Mouse (Mus musculus) layer of hippocampus, adult 2 months (tissue): ENCODE results near the gene Tab2. TPM values are rescaled to one million over a fixed set of nuclear protein-coding genes. Genes with fewer than 3 reads are reported as not detected.

Experiments
- DNase-seq, 2 experiments: peaks; one replicate each; pipeline ENCODE4 v3.0.0; 2022; ENCODE audit warnings: low spot score in 2 of 2
- H3K27ac ChIP-seq: fragments of 200-600 bp; 2 replicates; pipeline ENCODE4 v1.8.1; 2022
- H3K4me3 ChIP-seq: fragments of 200-600 bp; 2 replicates; pipeline ENCODE4 v1.8.1; 2022; ENCODE audit warnings: mild to moderate bottlenecking
- CTCF ChIP-seq: fragments of 200-600 bp; conservative IDR thresholded peaks from 2 replicates; pipeline ENCODE4 v1.8.1; 2022; ENCODE audit warnings: antibody characterized with exemption, mild to moderate bottlenecking, moderate library complexity
- total RNA-seq, 2 experiments: library from RNA; stranded (reverse); gene quantifications; 2 replicates each; pipeline ENCODE4 v1.2.3; 2021

Tab2 gene
- total RNA-seq, 2 experiments from 2014 or later: 57.3 to 58.0 TPM

GRCm38 (mm10) chr10:7871381-7872020, 84.5 kb downstream of the Tab2 start:
- DNase-seq: no peak
- no peak overlapping the region for H3K4me3 ChIP-seq
- no peak overlapping the region for H3K27ac ChIP-seq
- TF ChIP-seq CTCF: no peak

GRCm38 (mm10) chr10:7870571-7871315, 85.3 kb downstream of the Tab2 start:
- Histone ChIP-seq H3K27ac (no peak overlapping the region), H3K4me3 (no peak overlapping the region)
- TF ChIP-seq CTCF: peak; percentile 75
- peak; percentile 66 to 77 for DNase-seq

- no peak for TF ChIP-seq CTCF
- DNase-seq: no peak
- Histone ChIP-seq H3K4me3 (no peak overlapping the region), H3K27ac (no peak overlapping the region)
Measured at GRCm38 (mm10) chr10:7869746-7870145, 86.3 kb downstream of the Tab2 start.

GRCm38 (mm10) chr10:7867666-7868030, 88.4 kb downstream of the Tab2 start:
- H3K4me3 ChIP-seq: peak overlapping the region; percentile 46
- no peak for TF ChIP-seq CTCF
- H3K27ac ChIP-seq: no peak overlapping the region
- DNase-seq: no peak

GRCm38 (mm10) chr10:7866762-7867665, 89.0 kb downstream of the Tab2 start:
- DNase-seq: no peak
- peak overlapping the region; percentile 46 for H3K4me3 ChIP-seq
- no peak overlapping the region for H3K27ac ChIP-seq
- peak; percentile 52 for TF ChIP-seq CTCF

GRCm38 (mm10) chr10:7864806-7865205, 91.2 kb downstream of the Tab2 start:
- Histone ChIP-seq H3K4me3 (no peak overlapping the region), H3K27ac (no peak overlapping the region)
- no peak for TF ChIP-seq CTCF
- no peak for DNase-seq

GRCm38 (mm10) chr10:7864184-7864583, 91.8 kb downstream of the Tab2 start:
- Histone ChIP-seq H3K27ac (no peak overlapping the region), H3K4me3 (no peak overlapping the region)
- no peak for TF ChIP-seq CTCF
- DNase-seq: no peak

GRCm38 (mm10) chr10:7863411-7863810, 92.6 kb downstream of the Tab2 start:
- Histone ChIP-seq H3K4me3 (no peak overlapping the region), H3K27ac (no peak overlapping the region)
- no peak for TF ChIP-seq CTCF
- no peak for DNase-seq

GRCm38 (mm10) chr10:7861937-7862657, 93.9 kb downstream of the Tab2 start:
- no peak for DNase-seq
- no peak overlapping the region for H3K27ac ChIP-seq
- no peak for TF ChIP-seq CTCF
- no peak overlapping the region for H3K4me3 ChIP-seq

- Histone ChIP-seq H3K27ac (no peak overlapping the region), H3K4me3 (no peak overlapping the region)
- DNase-seq: no peak
- TF ChIP-seq CTCF: no peak
Measured at GRCm38 (mm10) chr10:7861259-7861936, 94.6 kb downstream of the Tab2 start.

- Histone ChIP-seq H3K4me3 (no peak overlapping the region), H3K27ac (no peak overlapping the region)
- no peak for TF ChIP-seq CTCF
- DNase-seq: no peak
Measured at GRCm38 (mm10) chr10:7860494-7860893, 95.5 kb downstream of the Tab2 start.

Other genes with a start within 250 kb of the Tab2 start
- 10 to 100 TPM; 16.6 to 18.3 TPM for gene Katna1, start 230.2 kb downstream of the Tab2 start, total RNA-seq
- 10 to 100 TPM; 21.4 to 22.1 TPM for gene Ginm1, start 163.4 kb downstream of the Tab2 start, total RNA-seq
- 10 to 100 TPM; 36.3 to 38.3 TPM for gene Ppil4, start 163.3 kb downstream of the Tab2 start, total RNA-seq
- gene Zc3h12d, start 123.8 kb downstream of the Tab2 start, total RNA-seq: under 1 TPM in 1 of 2 experiments, not detected in 1; 0.10 TPM